Mouse (Mus musculus) CD4-positive, CD25-positive, alpha-beta regulatory T cell, adult 2 months (primary cell): ENCODE data around the gene Clasp1.

Experiments used
- DNase-seq: peaks from one replicate; pipeline ENCODE4 v3.0.0-alpha.2; 2012; ENCODE audit warnings: low read depth, low spot score

Gene Clasp1

GRCm38 (mm10) chr1:118402966-118403365, 14.1 kb downstream of the Clasp1 start:
- DNase-seq, result no peak

- no peak for DNase-seq
Observed at GRCm38 (mm10) chr1:118403440-118403839, 14.6 kb downstream of the Clasp1 start.

GRCm38 (mm10) chr1:118407586-118408250, 18.9 kb downstream of the Clasp1 start:
- DNase-seq, result no peak

- no peak for DNase-seq
Observed at GRCm38 (mm10) chr1:118409249-118409648, 20.4 kb downstream of the Clasp1 start.

GRCm38 (mm10) chr1:118410824-118411223, 22.0 kb downstream of the Clasp1 start:
- no peak for DNase-seq

- DNase-seq, result no peak
Observed at GRCm38 (mm10) chr1:118413169-118413568, 24.3 kb downstream of the Clasp1 start.

- no peak for DNase-seq
Observed at GRCm38 (mm10) chr1:118417047-118417730, 28.3 kb downstream of the Clasp1 start.

GRCm38 (mm10) chr1:118419399-118419798, 30.5 kb downstream of the Clasp1 start:
- no peak for DNase-seq

GRCm38 (mm10) chr1:118421149-118421548, 32.3 kb downstream of the Clasp1 start:
- no peak for DNase-seq

- DNase-seq, result no peak
Observed at GRCm38 (mm10) chr1:118422812-118423211, 34.0 kb downstream of the Clasp1 start.

GRCm38 (mm10) chr1:118425982-118426381, 37.1 kb downstream of the Clasp1 start:
- DNase-seq, result no peak

GRCm38 (mm10) chr1:118428354-118429084, 39.7 kb downstream of the Clasp1 start:
- DNase-seq, result no peak

GRCm38 (mm10) chr1:118431548-118431947, 42.7 kb downstream of the Clasp1 start:
- DNase-seq, result no peak

- no peak for DNase-seq
Observed at GRCm38 (mm10) chr1:118435001-118435473, 46.2 kb downstream of the Clasp1 start.

- no peak for DNase-seq
Observed at GRCm38 (mm10) chr1:118437856-118438255, 49.0 kb downstream of the Clasp1 start.

- no peak for DNase-seq
Observed at GRCm38 (mm10) chr1:118438332-118438731, 49.5 kb downstream of the Clasp1 start.

- no peak for DNase-seq
Observed at GRCm38 (mm10) chr1:118440547-118440946, 51.7 kb downstream of the Clasp1 start.

GRCm38 (mm10) chr1:118444420-118444819, 55.6 kb downstream of the Clasp1 start:
- DNase-seq, result no peak

GRCm38 (mm10) chr1:118444988-118445387, 56.1 kb downstream of the Clasp1 start:
- no peak for DNase-seq

GRCm38 (mm10) chr1:118445441-118445840, 56.6 kb downstream of the Clasp1 start:
- DNase-seq, result no peak

GRCm38 (mm10) chr1:118446006-118446405, 57.1 kb downstream of the Clasp1 start:
- no peak for DNase-seq

- DNase-seq, result no peak
Observed at GRCm38 (mm10) chr1:118447131-118447530, 58.3 kb downstream of the Clasp1 start.
